Mouse (Mus musculus): Measurements from ENCODE around the gene Xdh. TPM values are rescaled to one million over a fixed set of nuclear protein-coding genes. Genes with fewer than 3 reads are reported as not detected.

Xdh gene
- polyA plus RNA-seq, 1 experiment = 0.55 TPM

DNA sequence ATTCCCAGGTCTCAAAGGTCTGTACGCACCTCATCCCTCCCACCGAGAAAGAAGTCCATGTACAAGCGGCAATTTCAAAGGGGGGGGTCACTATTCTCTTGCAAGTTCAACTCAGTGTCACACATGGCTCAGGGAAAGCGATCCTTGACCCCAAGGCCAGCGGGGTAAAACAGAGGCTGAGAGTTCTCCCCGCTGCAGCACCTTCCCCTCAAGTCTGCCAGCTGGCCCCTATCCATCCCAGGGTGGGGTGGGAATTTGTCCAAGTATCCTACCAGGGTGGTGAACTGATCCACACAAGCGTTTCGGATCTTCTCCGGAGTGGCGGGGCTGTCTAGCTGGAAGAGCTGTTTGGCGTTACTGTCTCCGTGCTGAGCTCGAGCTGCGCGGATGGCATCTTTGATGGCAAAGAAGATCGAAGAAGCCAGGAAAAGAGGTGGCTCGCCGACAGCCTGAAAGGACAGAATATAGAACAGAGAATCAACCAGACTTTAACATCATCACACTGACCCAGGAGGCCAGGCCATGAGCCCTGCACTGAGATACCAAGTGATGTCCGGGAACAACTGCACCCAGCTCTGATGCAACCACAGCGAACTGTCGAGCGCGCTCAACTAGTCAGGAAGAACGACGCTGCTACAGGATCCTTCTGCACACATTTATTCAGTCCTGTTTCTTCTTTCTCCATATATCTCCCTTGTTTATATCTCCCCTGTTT is 63.8 kb downstream of the Xdh start:
- TF ChIP-seq SRF (IDR thresholded peaks at IDR 0.05; ENCODE audit: control insufficient read depth, insufficient read length, low read depth) = no peak
- TF ChIP-seq TCF3 (IDR thresholded peaks at IDR 0.05; ENCODE audit: insufficient read length, low read depth) = no peak
- no peak for TF ChIP-seq E2F4 (IDR thresholded peaks at IDR 0.05; ENCODE audit: insufficient read depth)
- Histone ChIP-seq H3K4me2 (ENCODE audit: low read depth) (no peak overlapping the region), H3K36me3 (ENCODE audit: control insufficient read depth, insufficient read depth) (no peaks in the 10 kb centered on the region), H3K79me2 (ENCODE audit: control insufficient read depth, insufficient read depth) (no peaks in the 10 kb centered on the region), H3K4me3 (no peak overlapping the region), H3K27me3 (ENCODE audit: control insufficient read depth, insufficient read depth, insufficient read length) (no peaks in the 10 kb centered on the region), H3ac (ENCODE audit: control insufficient read depth, insufficient read length) (no peak overlapping the region)

DNA sequence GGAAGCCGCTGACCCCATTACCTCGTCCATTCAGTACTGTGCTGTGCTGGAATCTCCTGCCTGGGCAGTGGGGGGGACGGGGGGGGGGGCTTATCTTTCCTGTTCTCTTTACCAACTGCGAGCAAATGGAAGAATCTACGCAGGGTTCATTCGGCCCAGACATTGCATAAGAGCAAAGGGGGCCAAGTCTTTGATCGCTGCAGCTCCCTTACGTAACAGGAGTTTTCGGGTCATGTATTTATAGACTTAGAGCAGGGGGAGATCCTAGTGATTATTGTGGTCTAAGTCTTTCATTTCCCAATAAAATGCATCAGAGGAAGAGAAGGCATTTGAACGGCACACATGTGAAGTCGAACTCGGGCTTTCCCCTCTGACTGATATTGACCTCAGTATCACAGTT is 66.7 kb downstream of the Xdh start:
- TF ChIP-seq MYOD1 (IDR thresholded peaks at IDR 0.05; ENCODE audit: control insufficient read depth in 1 of 3, insufficient read length in 2 of 3, low read depth in 2 of 3) (no peak), MAX (IDR thresholded peaks at IDR 0.05; ENCODE audit: low read depth) (no peak), POLR2AphosphoS2 (IDR thresholded peaks at IDR 0.05; ENCODE audit: insufficient read length, low read depth) (no peak), TCF3 (IDR thresholded peaks at IDR 0.05; ENCODE audit: insufficient read length, low read depth) (no peak), E2F4 (IDR thresholded peaks at IDR 0.05; ENCODE audit: insufficient read depth) (no peak), TCF12 (IDR thresholded peaks at IDR 0.05; ENCODE audit: insufficient read depth, poor library complexity, severe bottlenecking) (no peak), POLR2A (IDR thresholded peaks at IDR 0.05; ENCODE audit: insufficient read length, low read depth) (no peak)
- H3K27me3 ChIP-seq (ENCODE audit: control insufficient read depth, insufficient read depth, insufficient read length) = no peaks in the 10 kb centered on the region
- no peaks in the 10 kb centered on the region for H3K36me3 ChIP-seq (ENCODE audit: control insufficient read depth, insufficient read depth)
- H3ac ChIP-seq (ENCODE audit: control insufficient read depth, insufficient read length) = no peak overlapping the region
- H3K4me3 ChIP-seq = no peak overlapping the region
- H3K4me2 ChIP-seq (ENCODE audit: low read depth) = no peak overlapping the region
- no peaks in the 10 kb centered on the region for H3K79me2 ChIP-seq (ENCODE audit: control insufficient read depth, insufficient read depth)

DNA sequence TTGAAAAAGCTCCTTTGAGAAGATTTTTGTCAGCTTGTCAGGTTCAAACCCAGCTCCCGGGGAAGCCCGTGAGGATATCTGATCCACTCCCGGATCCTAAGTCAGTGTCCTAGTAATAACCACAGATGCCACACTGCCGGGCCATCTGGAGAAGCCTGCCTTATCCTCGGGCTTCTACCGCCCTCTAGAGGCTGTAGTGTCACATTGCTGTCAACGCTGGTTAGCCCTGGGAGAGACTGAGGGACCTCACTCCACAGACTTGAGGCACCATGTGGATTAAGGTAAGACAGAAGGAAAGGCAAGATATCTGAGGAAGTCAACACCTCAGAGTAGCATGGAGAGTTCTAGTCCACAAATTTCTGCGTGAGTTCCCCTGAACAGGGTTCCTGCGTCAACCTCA is 67.8 kb downstream of the Xdh start:
- Histone ChIP-seq H3K4me3 (no peak overlapping the region), H3ac (ENCODE audit: control insufficient read depth, insufficient read length) (no peak overlapping the region), H3K27me3 (ENCODE audit: control insufficient read depth, insufficient read depth, insufficient read length) (no peaks in the 10 kb centered on the region), H3K79me2 (ENCODE audit: control insufficient read depth, insufficient read depth) (no peaks in the 10 kb centered on the region), H3K36me3 (ENCODE audit: control insufficient read depth, insufficient read depth) (no peaks in the 10 kb centered on the region), H3K4me2 (ENCODE audit: low read depth) (no peak overlapping the region)
- no peak for TF ChIP-seq SRF (IDR thresholded peaks at IDR 0.05; ENCODE audit: control insufficient read depth, insufficient read length, low read depth)
- no peak for TF ChIP-seq MYOD1 (IDR thresholded peaks at IDR 0.05; ENCODE audit: control insufficient read depth in 1 of 3, insufficient read length in 2 of 3, low read depth in 2 of 3)
- no peak for TF ChIP-seq TCF3 (IDR thresholded peaks at IDR 0.05; ENCODE audit: insufficient read length, low read depth)
- TF ChIP-seq CEBPB (IDR thresholded peaks at IDR 0.05; ENCODE audit: insufficient read depth, poor library complexity, severe bottlenecking) = no peak
- no peak for TF ChIP-seq MAX (IDR thresholded peaks at IDR 0.05; ENCODE audit: low read depth)
- TF ChIP-seq MYOG (IDR thresholded peaks at IDR 0.05; ENCODE audit: control insufficient read depth in 1 of 3, insufficient read depth in 1 of 3, insufficient read length in 2 of 3, low read depth in 2 of 3) = no peak
- TF ChIP-seq E2F4 (IDR thresholded peaks at IDR 0.05; ENCODE audit: insufficient read depth) = no peak
- no peak for TF ChIP-seq TCF12 (IDR thresholded peaks at IDR 0.05; ENCODE audit: insufficient read depth, poor library complexity, severe bottlenecking)

DNA sequence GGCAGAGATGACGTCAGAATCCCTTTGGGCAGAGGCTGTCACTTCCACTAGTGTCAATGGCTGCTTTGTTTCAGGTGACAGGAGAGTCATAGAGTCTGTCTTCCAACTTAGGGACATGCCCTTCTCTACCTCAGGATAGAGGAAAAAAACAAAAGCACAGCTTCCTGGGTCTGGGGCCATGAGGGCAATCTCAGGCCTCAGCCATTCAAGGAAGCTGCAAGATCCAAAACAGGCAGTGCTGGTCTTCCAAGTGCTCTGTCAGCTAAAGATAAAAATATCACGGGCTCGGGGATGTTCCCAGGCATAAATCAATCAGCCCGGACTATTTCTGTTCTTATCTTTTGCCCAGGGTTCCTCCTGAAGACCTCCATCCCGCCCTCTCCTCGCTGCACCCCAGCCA is 68.7 kb downstream of the Xdh start:
- Histone ChIP-seq H3K36me3 (ENCODE audit: control insufficient read depth, insufficient read depth) (no peaks in the 10 kb centered on the region), H3ac (ENCODE audit: control insufficient read depth, insufficient read length) (no peak overlapping the region), H3K4me3 (no peak overlapping the region), H3K27me3 (ENCODE audit: control insufficient read depth, insufficient read depth, insufficient read length) (no peaks in the 10 kb centered on the region), H3K79me2 (ENCODE audit: control insufficient read depth, insufficient read depth) (no peaks in the 10 kb centered on the region), H3K4me2 (ENCODE audit: low read depth) (no peak overlapping the region)
- TF ChIP-seq MAX (IDR thresholded peaks at IDR 0.05; ENCODE audit: low read depth) (no peak), E2F4 (IDR thresholded peaks at IDR 0.05; ENCODE audit: insufficient read depth) (no peak), MYOG (IDR thresholded peaks at IDR 0.05; ENCODE audit: control insufficient read depth in 1 of 3, insufficient read depth in 1 of 3, insufficient read length in 2 of 3, low read depth in 2 of 3) (no peak), TCF12 (IDR thresholded peaks at IDR 0.05; ENCODE audit: insufficient read depth, poor library complexity, severe bottlenecking) (no peak), CEBPB (IDR thresholded peaks at IDR 0.05; ENCODE audit: insufficient read depth, poor library complexity, severe bottlenecking) (no peak), MYOD1 (IDR thresholded peaks at IDR 0.05; ENCODE audit: control insufficient read depth in 1 of 3, insufficient read length in 2 of 3, low read depth in 2 of 3) (no peak), REST (IDR thresholded peaks at IDR 0.05; ENCODE audit: insufficient read depth, insufficient read length) (no peak), POLR2A (IDR thresholded peaks at IDR 0.05; ENCODE audit: insufficient read length, low read depth) (no peak), USF1 (IDR thresholded peaks at IDR 0.05; ENCODE audit: low read depth) (no peak), POLR2AphosphoS2 (IDR thresholded peaks at IDR 0.05; ENCODE audit: insufficient read length, low read depth) (no peak), SRF (IDR thresholded peaks at IDR 0.05; ENCODE audit: control insufficient read depth, insufficient read length, low read depth) (no peak), TCF3 (IDR thresholded peaks at IDR 0.05; ENCODE audit: insufficient read length, low read depth) (no peak)

DNA sequence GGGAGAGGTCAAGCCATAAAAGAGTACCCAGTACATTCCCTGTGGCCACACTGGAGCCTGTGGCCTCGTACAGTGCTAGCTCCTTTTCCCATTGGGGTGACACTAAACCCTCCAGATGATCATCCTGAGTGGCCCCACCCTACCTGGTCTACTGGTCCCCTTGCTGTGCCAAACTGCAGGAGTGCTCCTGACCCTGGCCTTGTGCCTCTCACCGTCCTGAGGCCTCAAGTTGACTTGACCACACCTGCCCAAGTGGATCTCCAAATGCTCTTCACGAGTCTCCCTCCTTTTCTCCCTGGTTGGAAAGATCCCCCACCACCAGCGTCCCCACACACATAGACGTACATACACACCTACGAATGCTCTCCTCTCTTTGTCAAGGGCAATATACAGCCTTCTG is 69.7 kb downstream of the Xdh start:
- Histone ChIP-seq H3ac (ENCODE audit: control insufficient read depth, insufficient read length) (no peak overlapping the region), H3K4me3 (no peak overlapping the region), H3K4me2 (ENCODE audit: low read depth) (no peak overlapping the region), H3K27me3 (ENCODE audit: control insufficient read depth, insufficient read depth, insufficient read length) (no peaks in the 10 kb centered on the region), H3K36me3 (ENCODE audit: control insufficient read depth, insufficient read depth) (no peaks in the 10 kb centered on the region), H3K79me2 (ENCODE audit: control insufficient read depth, insufficient read depth) (no peaks in the 10 kb centered on the region)
- TF ChIP-seq E2F4 (IDR thresholded peaks at IDR 0.05; ENCODE audit: insufficient read depth) (no peak), CEBPB (IDR thresholded peaks at IDR 0.05; ENCODE audit: insufficient read depth, poor library complexity, severe bottlenecking) (no peak), MYOG (IDR thresholded peaks at IDR 0.05; ENCODE audit: control insufficient read depth in 1 of 3, insufficient read depth in 1 of 3, insufficient read length in 2 of 3, low read depth in 2 of 3) (no peak), SRF (IDR thresholded peaks at IDR 0.05; ENCODE audit: control insufficient read depth, insufficient read length, low read depth) (no peak), MAX (IDR thresholded peaks at IDR 0.05; ENCODE audit: low read depth) (no peak), POLR2A (IDR thresholded peaks at IDR 0.05; ENCODE audit: insufficient read length, low read depth) (no peak), TCF12 (IDR thresholded peaks at IDR 0.05; ENCODE audit: insufficient read depth, poor library complexity, severe bottlenecking) (no peak), REST (IDR thresholded peaks at IDR 0.05; ENCODE audit: insufficient read depth, insufficient read length) (no peak), TCF3 (IDR thresholded peaks at IDR 0.05; ENCODE audit: insufficient read length, low read depth) (no peak), MYOD1 (IDR thresholded peaks at IDR 0.05; ENCODE audit: control insufficient read depth in 1 of 3, insufficient read length in 2 of 3, low read depth in 2 of 3) (no peak), POLR2AphosphoS2 (IDR thresholded peaks at IDR 0.05; ENCODE audit: insufficient read length, low read depth) (no peak), USF1 (IDR thresholded peaks at IDR 0.05; ENCODE audit: low read depth) (no peak)
